Mouse (Mus musculus): ENCODE results near the gene Spry2.

Gene Spry2

GRCm38 (mm10) chr14:105892941-105893622 is 3.5 kb downstream of the Spry2 start:
- in situ Hi-C loops (cut with MboI; ENCODE audit: low sequenced_read_pairs), result no loop called here

GRCm38 (mm10) chr14:105890516-105891231 is 5.9 kb downstream of the Spry2 start:
- in situ Hi-C loops (cut with MboI; ENCODE audit: low sequenced_read_pairs), result no loop called here

GRCm38 (mm10) chr14:105886643-105887374 is 9.8 kb downstream of the Spry2 start:
- in situ Hi-C loops (cut with MboI; ENCODE audit: low sequenced_read_pairs), result no loop called here

GRCm38 (mm10) chr14:105885249-105885648 is 11.4 kb downstream of the Spry2 start:
- in situ Hi-C loops (cut with MboI; ENCODE audit: low sequenced_read_pairs), result no loop called here

GRCm38 (mm10) chr14:105883215-105883614 is 13.4 kb downstream of the Spry2 start:
- in situ Hi-C loops (cut with MboI; ENCODE audit: low sequenced_read_pairs), result no loop called here

- in situ Hi-C loops (cut with MboI; ENCODE audit: low sequenced_read_pairs), result no loop called here
Measured at GRCm38 (mm10) chr14:105878359-105878758, 18.3 kb downstream of the Spry2 start.

GRCm38 (mm10) chr14:105876375-105876774 is 20.2 kb downstream of the Spry2 start:
- in situ Hi-C loops (cut with MboI; ENCODE audit: low sequenced_read_pairs), result no loop called here

GRCm38 (mm10) chr14:105870370-105870936 is 26.2 kb downstream of the Spry2 start:
- in situ Hi-C loops (cut with MboI; ENCODE audit: low sequenced_read_pairs), result no loop called here

- in situ Hi-C loops (cut with MboI; ENCODE audit: low sequenced_read_pairs), result no loop called here
Measured at GRCm38 (mm10) chr14:105865381-105865938, 31.2 kb downstream of the Spry2 start.

GRCm38 (mm10) chr14:105862199-105862598 is 34.4 kb downstream of the Spry2 start:
- in situ Hi-C loops (cut with MboI; ENCODE audit: low sequenced_read_pairs), result no loop called here

GRCm38 (mm10) chr14:105860920-105861319 is 35.7 kb downstream of the Spry2 start:
- in situ Hi-C loops (cut with MboI; ENCODE audit: low sequenced_read_pairs), result no loop called here

GRCm38 (mm10) chr14:105860276-105860675 is 36.3 kb downstream of the Spry2 start:
- in situ Hi-C loops (cut with MboI; ENCODE audit: low sequenced_read_pairs), result no loop called here

GRCm38 (mm10) chr14:105859876-105860275 is 36.7 kb downstream of the Spry2 start:
- in situ Hi-C loops (cut with MboI; ENCODE audit: low sequenced_read_pairs), result no loop called here

- in situ Hi-C loops (cut with MboI; ENCODE audit: low sequenced_read_pairs), result no loop called here
Measured at GRCm38 (mm10) chr14:105859368-105859767, 37.3 kb downstream of the Spry2 start.

- in situ Hi-C loops (cut with MboI; ENCODE audit: low sequenced_read_pairs), result no loop called here
Measured at GRCm38 (mm10) chr14:105858935-105859334, 37.7 kb downstream of the Spry2 start.

- in situ Hi-C loops (cut with MboI; ENCODE audit: low sequenced_read_pairs), result no loop called here
Measured at GRCm38 (mm10) chr14:105851359-105852067, 45.1 kb downstream of the Spry2 start.

Data from CH12F3 (cell line).